Mouse (Mus musculus) kidney, adult 18-20 months (tissue): Measurements from ENCODE around the gene Wdr89.
"Not testable (repeated sequence)": the region's sequence is repeated elsewhere in the genome, so short reads cannot be mapped to it uniquely, and the experiment has no call there.

ENCODE experiments used
- DNase-seq: peaks from one replicate; pipeline ENCODE4 v3.0.0; 2021

Gene Wdr89

DNA sequence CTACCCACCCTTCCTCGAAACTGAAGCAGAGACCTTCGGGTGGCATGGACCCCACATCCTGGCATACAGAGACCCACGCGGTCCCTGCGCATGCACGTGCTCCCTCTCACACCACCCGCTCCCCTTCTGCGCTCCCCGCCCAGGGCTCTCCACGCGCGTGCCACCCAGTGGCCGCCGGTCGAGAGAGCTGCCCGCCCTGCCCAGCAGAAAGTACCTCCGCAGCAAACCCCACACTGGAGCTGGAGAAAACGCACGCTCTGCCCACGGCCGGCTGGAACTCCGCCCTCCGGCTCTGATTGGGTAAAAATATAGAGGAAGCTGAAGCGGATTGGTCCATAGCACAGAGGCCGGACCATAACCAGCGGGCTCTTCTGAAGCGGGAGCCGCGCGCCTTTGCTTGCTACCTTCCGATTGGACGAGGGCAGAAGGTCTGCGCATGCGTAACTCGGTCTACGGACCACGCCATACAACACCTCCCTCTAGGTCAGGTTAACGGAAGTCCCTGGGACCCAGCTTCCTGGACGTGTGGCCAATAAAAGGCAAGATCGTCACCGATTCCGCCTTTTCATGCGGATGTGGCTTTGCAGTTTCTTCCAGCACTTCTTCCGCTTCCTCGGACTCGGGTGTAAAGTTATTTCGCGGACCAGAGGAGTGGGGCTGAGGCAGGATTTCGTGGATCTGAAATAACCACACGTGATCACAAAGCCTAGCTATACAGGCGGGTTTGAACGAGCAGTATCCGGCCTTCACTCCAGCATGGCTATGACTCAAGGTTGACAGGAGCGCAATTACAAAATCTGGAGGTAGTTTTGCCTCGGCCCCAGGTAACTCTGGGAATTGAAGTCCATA is at the start of gene Wdr89:
TSS of gene Wdr89 (minus strand) at position 280 of the 849 bp plus-strand sequence.
- DNase-seq = peak; percentile 97

DNA sequence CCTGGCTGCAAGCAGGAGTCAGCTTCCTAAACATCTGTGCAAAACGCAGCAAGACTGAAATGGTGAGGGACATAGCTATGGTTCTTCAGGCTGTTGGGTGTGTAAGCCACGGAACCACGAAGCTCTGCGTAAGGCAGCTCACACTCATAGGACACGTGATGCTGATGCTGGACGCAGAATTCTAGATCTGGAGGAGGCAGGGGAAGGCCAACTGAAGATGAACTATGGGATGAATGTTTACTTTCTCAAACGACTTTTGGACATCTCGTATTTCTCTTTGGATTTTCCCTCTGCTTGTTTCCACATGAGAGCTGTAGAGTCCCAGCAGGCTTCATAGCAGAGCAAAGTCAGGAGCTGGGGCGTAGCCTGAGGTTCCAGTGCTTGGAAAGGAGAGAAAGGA is 44.3 kb upstream of the Wdr89 start:
- DNase-seq = no peak

GRCm38 (mm10) chr12:75712905-75713304 is 43.6 kb upstream of the Wdr89 start:
- not testable (repeated sequence) for DNase-seq

DNA sequence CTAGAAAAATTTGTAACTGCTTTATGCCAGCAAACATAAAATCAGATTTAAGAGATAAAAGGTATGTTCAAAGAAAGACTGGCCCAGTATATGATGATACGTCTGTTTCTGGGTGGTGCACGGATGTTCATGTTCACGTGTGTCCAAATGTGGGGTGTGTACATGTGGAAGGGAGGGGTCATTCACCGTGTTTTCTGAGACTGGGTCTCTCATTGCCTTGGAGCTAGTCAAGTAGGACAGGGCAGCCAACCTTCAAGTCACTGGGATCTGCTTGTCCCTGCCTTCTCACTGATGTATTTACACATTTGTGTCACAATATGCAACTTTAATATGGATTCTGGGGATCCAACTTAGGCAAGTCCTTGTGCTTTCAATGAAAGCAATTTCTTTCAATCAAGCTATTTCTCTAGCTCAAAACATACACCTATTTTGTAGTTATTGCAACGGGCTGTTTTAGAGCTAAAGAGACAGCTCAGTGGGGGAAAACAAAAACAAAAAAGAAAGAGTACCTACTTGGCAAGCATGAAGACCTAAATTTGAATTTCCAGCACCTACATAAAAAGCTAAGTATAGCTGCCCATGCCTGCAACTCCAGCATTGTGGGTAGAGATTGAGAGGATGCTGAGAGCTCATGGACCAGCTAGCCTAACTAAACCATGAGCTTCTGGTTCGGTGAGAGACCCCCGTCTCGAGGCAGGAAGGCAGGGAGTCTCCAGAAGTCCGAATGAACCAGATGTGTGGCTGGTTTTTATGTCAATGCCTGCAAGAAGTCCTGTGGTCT is 41.4 kb upstream of the Wdr89 start:
- DNase-seq = no peak

DNA sequence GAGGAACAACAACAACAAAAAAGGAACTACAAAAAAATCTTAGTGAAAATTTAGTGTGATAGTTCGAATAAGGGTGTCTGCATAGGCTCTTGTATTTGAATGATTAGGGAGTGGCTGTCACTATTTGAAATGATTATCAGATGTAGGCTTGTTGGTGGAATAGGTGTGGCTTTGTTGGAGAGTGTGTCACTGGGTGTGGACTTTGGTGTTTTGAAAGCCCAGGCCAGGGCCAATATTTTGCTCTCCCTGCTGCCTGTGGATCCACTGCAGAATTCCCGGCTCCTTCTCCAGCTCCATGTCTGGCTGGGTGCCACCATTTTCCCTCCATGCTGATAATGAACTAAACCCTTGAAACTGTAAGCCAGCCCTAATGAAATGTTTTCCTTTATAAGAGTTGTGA is 40.2 kb upstream of the Wdr89 start:
- DNase-seq = no peak

- DNase-seq = peak; percentile 64
These were observed 37.3 kb upstream of the Wdr89 start for GRCm38 (mm10) chr12:75706670-75707069.

GRCm38 (mm10) chr12:75702739-75703122 is 33.4 kb upstream of the Wdr89 start:
- DNase-seq = no peak

DNA sequence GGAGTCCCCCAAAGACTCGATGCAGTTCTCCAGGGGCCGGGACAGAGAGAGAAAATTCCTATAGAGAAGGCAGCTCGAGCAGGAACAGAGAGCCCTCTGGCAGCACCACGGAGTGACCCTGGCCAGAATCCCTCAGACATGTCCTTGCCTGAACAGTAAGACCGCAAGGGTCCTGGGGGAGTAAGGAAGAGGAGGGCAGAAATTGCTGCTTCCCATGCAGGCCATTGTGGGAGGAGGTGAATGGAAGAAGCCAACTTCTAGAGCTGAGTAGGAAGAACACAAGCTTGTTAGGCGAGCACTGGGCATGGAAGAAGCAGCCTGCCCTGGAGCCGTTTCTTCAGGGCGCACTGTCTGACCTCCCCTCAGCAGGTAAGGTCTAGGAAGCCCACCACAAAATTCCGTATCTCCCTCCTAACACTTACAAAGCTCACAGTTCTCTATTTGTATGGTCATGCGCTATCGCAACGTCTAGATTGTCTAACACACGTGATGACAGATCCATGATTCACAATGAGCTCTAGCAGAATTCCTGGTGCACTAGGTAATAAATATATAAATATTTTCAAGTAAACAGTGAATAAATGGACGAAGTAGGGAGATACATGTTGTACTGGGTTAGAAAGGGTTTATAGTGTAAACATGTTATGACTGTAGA is 32.9 kb upstream of the Wdr89 start:
- no peak for DNase-seq

- DNase-seq = peak; percentile 48
These were observed 32.1 kb upstream of the Wdr89 start for GRCm38 (mm10) chr12:75701173-75702083.

DNA sequence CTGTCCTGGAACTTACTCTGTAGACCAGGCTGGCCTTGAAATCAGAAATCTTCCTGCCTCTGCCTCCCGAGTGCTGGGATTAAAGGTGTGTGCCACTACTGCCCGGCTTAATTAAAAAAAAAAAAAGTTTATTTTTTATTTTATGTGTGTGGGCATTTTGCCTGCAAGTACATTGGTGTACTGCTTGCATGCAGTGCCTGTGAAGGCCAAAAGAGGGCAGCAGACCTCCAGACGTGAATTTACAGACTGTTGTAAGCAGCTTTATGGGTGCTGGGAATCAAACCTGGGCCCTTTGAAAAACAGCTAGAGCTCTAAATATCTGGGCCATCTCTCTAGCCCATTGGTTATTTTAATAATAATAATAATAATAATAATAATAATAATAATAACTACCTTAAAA is 29.4 kb upstream of the Wdr89 start:
- no peak for DNase-seq

- DNase-seq = not testable (repeated sequence)
These were observed 26.5 kb upstream of the Wdr89 start for GRCm38 (mm10) chr12:75695845-75696244.

GRCm38 (mm10) chr12:75689003-75689402 is 19.7 kb upstream of the Wdr89 start:
- DNase-seq = no peak

GRCm38 (mm10) chr12:75687314-75687713 is 18.0 kb upstream of the Wdr89 start:
- DNase-seq = no peak

- not testable (repeated sequence) for DNase-seq
These were observed 14.7 kb upstream of the Wdr89 start for GRCm38 (mm10) chr12:75684026-75684425.

DNA sequence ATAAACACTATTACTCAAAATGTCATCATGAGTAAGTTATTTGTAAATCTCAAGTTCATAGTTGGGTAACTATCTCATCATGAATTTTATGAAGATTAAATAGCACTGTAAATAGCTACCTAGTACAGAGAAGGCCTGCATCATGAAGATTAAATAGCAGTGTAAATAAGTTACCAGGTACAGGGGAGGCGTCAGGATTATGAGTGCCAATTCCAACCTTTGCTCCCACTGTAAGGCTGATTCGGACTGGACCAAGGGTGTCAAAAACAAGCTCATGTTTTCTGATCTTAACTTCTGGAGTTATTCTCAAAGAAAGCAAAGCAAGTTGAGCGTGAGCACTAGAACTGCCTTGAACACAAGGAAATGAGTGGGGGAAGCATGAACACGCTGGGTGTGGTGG is 14.3 kb upstream of the Wdr89 start:
- peak; percentile 45 for DNase-seq

DNA sequence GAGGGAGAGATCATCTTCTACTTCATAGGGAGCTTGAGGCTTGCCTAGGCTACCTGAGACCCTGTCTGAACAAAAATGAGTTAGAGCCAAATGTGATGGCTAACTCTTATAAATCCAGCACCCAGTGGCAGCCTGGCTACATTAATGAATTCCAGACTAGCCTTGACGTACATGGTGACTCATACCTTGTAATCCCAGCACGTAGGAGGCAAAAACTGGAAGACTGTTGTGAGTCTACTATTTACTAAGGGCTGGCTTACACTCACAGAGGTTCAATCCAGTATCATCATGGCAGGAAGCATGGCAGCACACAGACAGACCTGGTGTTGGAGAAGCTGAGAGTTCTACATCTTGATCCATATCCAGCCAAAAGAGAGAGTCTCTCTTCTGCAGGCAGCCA is 13.5 kb upstream of the Wdr89 start:
- DNase-seq = no peak

- no peak for DNase-seq
These were observed 11.8 kb upstream of the Wdr89 start for GRCm38 (mm10) chr12:75681101-75681500.

DNA sequence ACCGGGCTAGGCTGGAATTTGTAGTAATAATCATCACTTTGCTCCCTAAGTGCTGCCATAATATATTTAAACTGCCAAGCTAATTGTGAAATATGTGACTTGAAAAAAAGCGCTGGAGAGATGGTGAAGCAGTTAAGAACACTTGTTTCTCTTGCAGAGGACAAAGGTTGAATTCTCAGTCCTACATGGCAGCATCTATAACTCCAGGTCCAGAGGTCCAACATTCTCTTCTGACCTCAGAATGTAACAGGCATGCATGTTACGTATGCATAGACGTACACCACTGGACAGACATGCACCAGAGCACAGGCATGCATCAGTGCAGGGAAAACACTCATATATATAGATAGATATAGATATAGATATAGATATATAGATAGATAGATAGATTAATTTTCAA is 9.1 kb upstream of the Wdr89 start:
- no peak for DNase-seq

DNA sequence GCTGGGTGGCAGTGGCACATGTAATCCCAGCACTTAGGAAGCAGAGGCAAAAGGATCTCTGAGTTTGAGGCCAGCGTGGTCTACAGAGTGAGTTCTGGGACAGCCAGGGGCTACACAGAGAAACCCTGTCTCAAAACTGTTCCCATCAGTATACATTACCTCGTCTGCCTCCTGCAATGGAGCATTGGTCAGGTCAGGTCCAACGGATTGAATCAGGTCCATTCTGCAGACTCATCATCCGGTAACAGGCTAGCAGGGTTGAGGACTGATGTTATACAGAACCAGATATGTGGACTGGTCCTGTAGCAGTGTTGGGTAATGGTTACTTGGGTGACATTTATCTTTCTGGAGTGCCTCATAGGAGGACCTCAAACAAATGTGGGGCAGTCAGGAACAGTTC is 3.3 kb upstream of the Wdr89 start:
- no peak for DNase-seq

GRCm38 (mm10) chr12:75671759-75672315 is 2.5 kb upstream of the Wdr89 start:
- no peak for DNase-seq

DNA sequence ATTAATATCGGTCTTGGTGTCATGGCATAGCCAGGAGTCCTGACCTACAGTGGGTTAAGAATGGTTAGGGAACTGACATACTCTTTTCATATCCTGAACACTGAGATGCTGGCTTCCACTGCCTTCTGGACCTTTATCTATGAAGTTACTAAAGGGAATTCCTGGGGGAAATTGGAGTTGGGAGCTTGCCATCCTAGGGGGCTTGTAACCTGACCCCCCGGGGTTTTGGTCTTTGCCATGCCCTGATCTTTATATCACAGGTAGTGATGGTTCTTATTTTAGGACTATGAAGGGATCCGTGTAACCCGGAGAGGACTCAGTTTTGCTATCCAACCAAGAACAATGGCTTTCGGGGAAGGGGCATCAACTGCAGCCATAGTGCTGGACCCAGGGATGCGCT is 1.3 kb upstream of the Wdr89 start:
- DNase-seq = no peak

DNA sequence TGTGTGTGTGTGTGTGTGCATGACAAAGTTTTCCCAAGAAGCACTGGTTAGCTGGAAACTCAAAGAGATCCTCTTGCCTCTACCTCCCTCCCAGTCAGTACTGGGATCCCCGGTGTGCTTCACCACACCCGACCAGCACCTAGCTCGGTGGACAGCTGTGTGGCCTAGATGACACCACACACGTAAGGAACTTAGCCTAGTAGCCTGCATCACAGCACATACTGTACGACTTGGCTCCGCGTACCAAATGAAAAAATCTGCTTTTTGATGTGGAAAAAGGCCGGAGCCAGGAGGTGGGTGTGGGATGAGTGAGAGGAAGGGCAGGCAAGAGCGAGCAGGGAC is 450 bp downstream of the Wdr89 start:
- no peak for DNase-seq
